Mouse (Mus musculus): ENCODE results near the gene Lhx4. TPM values are rescaled to one million over a fixed set of nuclear protein-coding genes. Genes with fewer than 3 reads are reported as not detected.

Lhx4 gene
- total and polyA plus RNA-seq, 2 experiments, result not detected

DNA sequence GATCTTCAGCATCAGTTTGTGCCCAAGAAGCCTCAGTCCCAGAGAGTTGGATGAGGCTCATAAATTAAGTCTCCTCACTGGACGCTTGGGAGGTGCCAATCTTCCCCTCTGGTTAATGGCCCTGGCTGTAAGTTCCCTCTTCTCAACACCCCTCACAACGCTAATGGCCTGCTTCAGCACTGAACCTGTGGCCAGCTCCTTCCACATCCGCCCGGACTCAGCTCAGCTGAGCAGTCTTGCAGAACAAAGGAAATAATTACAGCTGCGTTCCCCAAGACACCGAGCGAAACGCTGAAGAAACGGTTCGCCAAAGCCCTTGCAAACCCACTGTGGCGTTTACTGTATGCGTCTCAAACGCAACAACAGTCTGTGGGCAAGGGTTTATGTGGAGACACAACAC is 29.3 kb downstream of the Lhx4 start:
- Histone ChIP-seq H3K4me1 (ENCODE audit: control insufficient read depth, insufficient read depth, low read length) (no peaks in the 10 kb centered on the region), H3K4me3 (ENCODE audit: insufficient read depth, low read depth, low read length) (no peak overlapping the region), H3K27me3 (ENCODE audit: control insufficient read depth, insufficient read depth, low read length) (peaks cover 11% of the 10 kb centered on the region; the same call in 1 of the 2 replicates), H3K79me2 (ENCODE audit: control insufficient read depth, insufficient read depth, low read length) (no peaks in the 10 kb centered on the region), H3K36me3 (ENCODE audit: control insufficient read depth, insufficient read depth, low read length) (no peaks in the 10 kb centered on the region), H3K27ac (replicated peaks; ENCODE audit: insufficient read depth, low read depth, low read length) (no peak overlapping the region), H3K9ac (ENCODE audit: low read depth, low read length) (no peak overlapping the region)
- 5% methylated on average over 13 of the region's 13 CpGs for WGBS
- no peak for TF ChIP-seq POLR2A (IDR thresholded peaks at IDR 0.05; ENCODE audit: extremely low read depth, insufficient read depth, low read length)
- TF ChIP-seq CTCF (IDR thresholded peaks at IDR 0.05; ENCODE audit: low read depth, low read length), result no peak
- DNase-seq (ENCODE audit: extremely low read depth, low read depth, low spot score), result no peak

DNA sequence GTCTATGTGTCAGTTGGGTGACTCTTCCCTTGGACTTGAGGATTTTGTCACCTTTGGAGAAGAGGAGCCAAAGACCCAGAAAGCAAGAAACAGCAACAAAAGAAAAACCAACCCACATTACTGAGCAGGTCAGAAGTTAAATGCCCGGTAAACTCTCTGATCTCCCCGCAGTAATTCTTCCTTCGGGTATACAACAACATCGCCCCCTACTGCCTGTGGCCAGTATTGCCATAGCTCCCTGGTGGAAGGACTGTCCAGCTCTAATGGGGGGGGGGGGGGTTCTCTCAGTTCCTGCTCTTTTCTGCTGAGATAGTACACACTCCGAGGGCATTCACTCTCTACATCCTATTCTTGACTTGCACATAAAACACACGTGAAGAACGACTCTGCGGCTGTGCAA is 30.0 kb downstream of the Lhx4 start:
- peaks cover 8% of the 10 kb centered on the region; the same call in 1 of the 2 replicates for H3K27me3 ChIP-seq (ENCODE audit: control insufficient read depth, insufficient read depth, low read length)
- H3K4me3 ChIP-seq (ENCODE audit: insufficient read depth, low read depth, low read length), result no peak overlapping the region
- WGBS, result 37% methylated on average over 8 of the region's 8 CpGs
- no peak overlapping the region for H3K27ac ChIP-seq (replicated peaks; ENCODE audit: insufficient read depth, low read depth, low read length)
- no peak overlapping the region for H3K9ac ChIP-seq (ENCODE audit: low read depth, low read length)
- DNase-seq (ENCODE audit: extremely low read depth, low read depth, low spot score), result peak; percentile 32
- no peaks in the 10 kb centered on the region for H3K36me3 ChIP-seq (ENCODE audit: control insufficient read depth, insufficient read depth, low read length)
- H3K79me2 ChIP-seq (ENCODE audit: control insufficient read depth, insufficient read depth, low read length), result no peaks in the 10 kb centered on the region
- TF ChIP-seq POLR2A (IDR thresholded peaks at IDR 0.05; ENCODE audit: extremely low read depth, insufficient read depth, low read length) (no peak), CTCF (IDR thresholded peaks at IDR 0.05; ENCODE audit: low read depth, low read length) (peak; percentile 60)
- no peaks in the 10 kb centered on the region for H3K4me1 ChIP-seq (ENCODE audit: control insufficient read depth, insufficient read depth, low read length)

DNA sequence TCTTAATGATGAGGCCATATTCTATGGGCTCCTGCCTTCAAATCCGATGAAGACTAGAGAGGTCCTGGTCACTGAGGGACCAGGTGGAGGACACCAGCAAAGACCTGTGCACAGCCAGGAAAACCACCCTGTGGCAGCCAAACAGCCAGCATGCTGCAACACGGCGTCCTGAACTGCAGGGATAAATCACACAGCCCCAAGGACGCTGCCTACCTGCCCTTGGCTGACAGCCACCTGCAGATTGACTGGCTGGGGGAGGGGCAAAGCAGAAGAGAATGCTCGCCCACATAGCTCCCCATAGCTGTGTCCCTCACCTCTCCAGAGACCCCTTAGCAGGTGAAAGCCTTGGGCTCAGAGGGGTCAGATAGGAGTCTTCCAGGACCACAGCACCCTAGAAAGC is 31.5 kb downstream of the Lhx4 start:
- Histone ChIP-seq H3K27me3 (ENCODE audit: control insufficient read depth, insufficient read depth, low read length) (peaks cover 5% of the 10 kb centered on the region; the same call in 1 of the 2 replicates), H3K4me3 (ENCODE audit: insufficient read depth, low read depth, low read length) (no peak overlapping the region), H3K9ac (ENCODE audit: low read depth, low read length) (no peak overlapping the region), H3K27ac (replicated peaks; ENCODE audit: insufficient read depth, low read depth, low read length) (no peak overlapping the region), H3K79me2 (ENCODE audit: control insufficient read depth, insufficient read depth, low read length) (no peaks in the 10 kb centered on the region), H3K4me1 (ENCODE audit: control insufficient read depth, insufficient read depth, low read length) (no peaks in the 10 kb centered on the region), H3K36me3 (ENCODE audit: control insufficient read depth, insufficient read depth, low read length) (no peaks in the 10 kb centered on the region)
- 23% methylated on average over 5 of the region's 5 CpGs for WGBS
- peak; percentile 20 for DNase-seq (ENCODE audit: extremely low read depth, low read depth, low spot score)
- TF ChIP-seq CTCF (IDR thresholded peaks at IDR 0.05; ENCODE audit: low read depth, low read length) (no peak), POLR2A (IDR thresholded peaks at IDR 0.05; ENCODE audit: extremely low read depth, insufficient read depth, low read length) (no peak)

DNA sequence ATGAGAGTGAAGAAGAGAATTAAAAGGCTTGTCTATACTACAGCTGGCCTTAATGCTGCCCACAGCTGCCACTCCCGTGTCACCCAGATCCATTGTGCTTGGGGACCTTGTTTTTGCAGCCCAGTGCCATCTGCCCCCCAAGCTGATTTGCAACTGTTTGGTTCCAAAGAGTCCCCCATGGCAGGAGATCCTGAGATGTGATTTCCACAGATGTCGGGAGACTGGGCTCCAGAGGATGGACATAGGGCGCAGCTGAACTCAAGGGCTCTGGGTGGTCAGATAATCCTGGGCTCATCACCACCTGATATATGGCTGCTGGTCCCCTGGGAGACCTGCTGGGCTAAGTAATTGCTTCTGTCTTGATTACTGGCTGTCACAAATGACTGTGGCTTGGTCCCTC is 32.6 kb downstream of the Lhx4 start:
- no peak for DNase-seq (ENCODE audit: extremely low read depth, low read depth, low spot score)
- H3K36me3 ChIP-seq (ENCODE audit: control insufficient read depth, insufficient read depth, low read length), result no peaks in the 10 kb centered on the region
- H3K27ac ChIP-seq (replicated peaks; ENCODE audit: insufficient read depth, low read depth, low read length), result no peak overlapping the region
- no peak overlapping the region for H3K9ac ChIP-seq (ENCODE audit: low read depth, low read length)
- no peaks in the 10 kb centered on the region for H3K4me1 ChIP-seq (ENCODE audit: control insufficient read depth, insufficient read depth, low read length)
- H3K4me3 ChIP-seq (ENCODE audit: insufficient read depth, low read depth, low read length), result no peak overlapping the region
- TF ChIP-seq POLR2A (IDR thresholded peaks at IDR 0.05; ENCODE audit: extremely low read depth, insufficient read depth, low read length) (no peak), CTCF (IDR thresholded peaks at IDR 0.05; ENCODE audit: low read depth, low read length) (no peak)
- WGBS, result 88% methylated on average over 3 of the region's 3 CpGs
- peaks cover 3% of the 10 kb centered on the region; the same call in 1 of the 2 replicates for H3K27me3 ChIP-seq (ENCODE audit: control insufficient read depth, insufficient read depth, low read length)
- H3K79me2 ChIP-seq (ENCODE audit: control insufficient read depth, insufficient read depth, low read length), result no peaks in the 10 kb centered on the region

DNA sequence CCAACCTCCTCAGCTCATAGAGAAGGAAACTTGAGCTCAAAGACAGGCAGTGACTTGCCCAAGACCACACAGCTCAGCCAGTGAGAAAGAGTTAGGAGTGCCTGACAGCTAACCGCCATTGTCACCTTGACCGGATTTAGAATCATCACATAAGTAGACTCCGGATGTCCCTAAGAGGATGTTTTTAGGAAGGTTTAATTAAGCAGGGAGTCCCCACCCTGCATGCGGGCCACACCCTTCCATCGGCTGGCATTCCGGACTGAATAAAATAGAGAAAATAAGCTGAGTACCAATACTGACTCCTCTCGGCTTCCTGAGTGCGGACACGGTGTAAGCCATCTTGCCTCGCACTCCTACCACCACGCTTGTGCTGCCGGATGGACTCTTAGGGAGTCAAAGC is 34.2 kb downstream of the Lhx4 start:
- Histone ChIP-seq H3K27me3 (ENCODE audit: control insufficient read depth, insufficient read depth, low read length) (no peaks in the 10 kb centered on the region), H3K79me2 (ENCODE audit: control insufficient read depth, insufficient read depth, low read length) (no peaks in the 10 kb centered on the region), H3K4me3 (ENCODE audit: insufficient read depth, low read depth, low read length) (no peak overlapping the region), H3K4me1 (ENCODE audit: control insufficient read depth, insufficient read depth, low read length) (no peaks in the 10 kb centered on the region), H3K27ac (replicated peaks; ENCODE audit: insufficient read depth, low read depth, low read length) (no peak overlapping the region), H3K36me3 (ENCODE audit: control insufficient read depth, insufficient read depth, low read length) (no peaks in the 10 kb centered on the region), H3K9ac (ENCODE audit: low read depth, low read length) (no peak overlapping the region)
- WGBS, result 91% methylated on average over 12 of the region's 12 CpGs
- no peak for DNase-seq (ENCODE audit: extremely low read depth, low read depth, low spot score)
- no peak for TF ChIP-seq CTCF (IDR thresholded peaks at IDR 0.05; ENCODE audit: low read depth, low read length)
- no peak for TF ChIP-seq POLR2A (IDR thresholded peaks at IDR 0.05; ENCODE audit: extremely low read depth, insufficient read depth, low read length)

DNA sequence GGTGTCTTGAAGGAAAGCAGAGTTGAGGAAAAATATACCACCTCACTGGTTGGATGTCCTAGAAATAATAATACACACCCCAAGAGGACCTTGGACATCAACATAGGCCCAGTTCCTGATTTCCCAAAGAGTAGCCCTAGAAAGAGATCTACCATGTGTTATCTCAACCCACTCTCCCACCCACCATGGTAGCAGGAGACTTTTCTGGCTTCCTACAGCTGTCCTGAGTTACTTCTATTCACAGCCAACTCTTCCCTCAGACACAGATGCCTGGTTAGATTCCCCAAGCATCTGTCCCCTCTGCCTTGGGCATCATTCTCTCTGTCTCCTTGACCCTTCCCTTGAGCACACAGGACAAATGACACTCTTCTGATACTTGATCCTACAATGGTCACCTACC is 36.1 kb downstream of the Lhx4 start:
- H3K27me3 ChIP-seq (ENCODE audit: control insufficient read depth, insufficient read depth, low read length), result no peaks in the 10 kb centered on the region
- no peak for TF ChIP-seq POLR2A (IDR thresholded peaks at IDR 0.05; ENCODE audit: extremely low read depth, insufficient read depth, low read length)
- TF ChIP-seq CTCF (IDR thresholded peaks at IDR 0.05; ENCODE audit: low read depth, low read length), result no peak
- no peak overlapping the region for H3K4me3 ChIP-seq (ENCODE audit: insufficient read depth, low read depth, low read length)
- no peak overlapping the region for H3K9ac ChIP-seq (ENCODE audit: low read depth, low read length)
- H3K27ac ChIP-seq (replicated peaks; ENCODE audit: insufficient read depth, low read depth, low read length), result no peak overlapping the region
- no peak for DNase-seq (ENCODE audit: extremely low read depth, low read depth, low spot score)
- H3K79me2 ChIP-seq (ENCODE audit: control insufficient read depth, insufficient read depth, low read length), result no peaks in the 10 kb centered on the region
- no peaks in the 10 kb centered on the region for H3K36me3 ChIP-seq (ENCODE audit: control insufficient read depth, insufficient read depth, low read length)
- H3K4me1 ChIP-seq (ENCODE audit: control insufficient read depth, insufficient read depth, low read length), result no peaks in the 10 kb centered on the region

Data from liver, adult 2 months (tissue).